Mouse (Mus musculus): Measurements from ENCODE around the gene Gfi1b. TPM values are rescaled to one million over a fixed set of nuclear protein-coding genes. Genes with fewer than 3 reads are reported as not detected.

The Gfi1b gene
- polyA plus RNA-seq, 1 experiment from 2014 or later: 0.94 TPM

GRCm38 (mm10) chr2:28620522-28620921, 1.3 kb downstream of the Gfi1b start:
- H3K27ac ChIP-seq (ENCODE audit: low read length): no peak overlapping the region
- H3K27me3 ChIP-seq (replicated peaks; ENCODE audit: insufficient read depth, low read length): 0 out of 2 replicates have a peak, but pooled peaks cover 5% of the 10 kb centered on the region
- H3K9me3 ChIP-seq (ENCODE audit: low read length): no peaks in the 10 kb centered on the region
- no peak for DNase-seq (ENCODE audit: low spot score)
- H3K4me2 ChIP-seq (replicated peaks; ENCODE audit: low read depth, low read length): no peak overlapping the region
- H3K4me1 ChIP-seq (ENCODE audit: insufficient read depth, low read depth, low read length): no peaks in the 10 kb centered on the region
- no peak for TF ChIP-seq EP300 (IDR thresholded peaks at IDR 0.05)
- TF ChIP-seq CTCF (IDR thresholded peaks at IDR 0.05): no peak
- no peak for ATAC-seq
- 54% methylated on average over 10 of the region's 10 CpGs for WGBS
- no peak overlapping the region for H3K4me3 ChIP-seq (ENCODE audit: low read depth, low read length)
- no peaks in the 10 kb centered on the region for H3K36me3 ChIP-seq (ENCODE audit: insufficient read depth, low read length)
- H3K9ac ChIP-seq (replicated peaks; ENCODE audit: low read depth): no peak overlapping the region

DNA sequence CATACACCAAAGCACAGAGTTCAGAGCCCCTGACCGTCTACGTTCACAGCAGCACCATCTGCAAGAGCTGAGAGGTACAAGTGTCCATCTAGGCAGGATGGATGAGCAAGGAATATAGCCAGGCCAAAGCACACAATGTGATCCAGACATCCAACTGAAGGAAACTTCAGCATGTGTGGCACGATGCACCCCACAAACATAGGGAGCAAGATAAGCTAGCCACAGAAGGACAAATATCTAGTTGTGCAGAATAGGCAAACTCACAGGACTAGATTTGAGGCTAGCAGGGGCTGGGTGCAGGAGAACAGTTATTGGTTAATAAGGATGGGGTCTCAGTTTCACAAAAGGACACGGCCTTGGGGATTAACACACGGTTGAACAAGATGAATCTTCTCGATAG, 2.4 kb downstream of the Gfi1b start:
- 0 out of 2 replicates have a peak, but pooled peaks cover 5% of the 10 kb centered on the region for H3K27me3 ChIP-seq (replicated peaks; ENCODE audit: insufficient read depth, low read length)
- no peak for TF ChIP-seq CTCF (IDR thresholded peaks at IDR 0.05)
- no peak for TF ChIP-seq EP300 (IDR thresholded peaks at IDR 0.05)
- DNase-seq (ENCODE audit: low spot score) (no peak), ATAC-seq (no peak)
- H3K9ac ChIP-seq (replicated peaks; ENCODE audit: low read depth): no peak overlapping the region
- 77% methylated on average over 6 of the region's 6 CpGs for WGBS
- H3K4me1 ChIP-seq (ENCODE audit: insufficient read depth, low read depth, low read length): no peaks in the 10 kb centered on the region
- H3K27ac ChIP-seq (ENCODE audit: low read length): no peak overlapping the region
- no peaks in the 10 kb centered on the region for H3K9me3 ChIP-seq (ENCODE audit: low read length)
- no peak overlapping the region for H3K4me3 ChIP-seq (ENCODE audit: low read depth, low read length)
- H3K4me2 ChIP-seq (replicated peaks; ENCODE audit: low read depth, low read length): no peak overlapping the region
- no peaks in the 10 kb centered on the region for H3K36me3 ChIP-seq (ENCODE audit: insufficient read depth, low read length)

- no peak overlapping the region for H3K4me2 ChIP-seq (replicated peaks; ENCODE audit: low read depth, low read length)
- no peaks in the 10 kb centered on the region for H3K36me3 ChIP-seq (ENCODE audit: insufficient read depth, low read length)
- WGBS: 75% methylated on average over 6 of the region's 6 CpGs
- H3K4me1 ChIP-seq (ENCODE audit: insufficient read depth, low read depth, low read length): no peaks in the 10 kb centered on the region
- DNase-seq (ENCODE audit: low spot score): no peak
- H3K4me3 ChIP-seq (ENCODE audit: low read depth, low read length): no peak overlapping the region
- no peak overlapping the region for H3K27ac ChIP-seq (ENCODE audit: low read length)
- TF ChIP-seq EP300 (IDR thresholded peaks at IDR 0.05) (no peak), CTCF (IDR thresholded peaks at IDR 0.05) (no peak)
- ATAC-seq: no peak
- H3K9me3 ChIP-seq (ENCODE audit: low read length): no peaks in the 10 kb centered on the region
- 0 out of 2 replicates have a peak, but pooled peaks cover 5% of the 10 kb centered on the region for H3K27me3 ChIP-seq (replicated peaks; ENCODE audit: insufficient read depth, low read length)
- H3K9ac ChIP-seq (replicated peaks; ENCODE audit: low read depth): no peak overlapping the region
These were observed 2.9 kb downstream of the Gfi1b start for GRCm38 (mm10) chr2:28618777-28619336.

DNA sequence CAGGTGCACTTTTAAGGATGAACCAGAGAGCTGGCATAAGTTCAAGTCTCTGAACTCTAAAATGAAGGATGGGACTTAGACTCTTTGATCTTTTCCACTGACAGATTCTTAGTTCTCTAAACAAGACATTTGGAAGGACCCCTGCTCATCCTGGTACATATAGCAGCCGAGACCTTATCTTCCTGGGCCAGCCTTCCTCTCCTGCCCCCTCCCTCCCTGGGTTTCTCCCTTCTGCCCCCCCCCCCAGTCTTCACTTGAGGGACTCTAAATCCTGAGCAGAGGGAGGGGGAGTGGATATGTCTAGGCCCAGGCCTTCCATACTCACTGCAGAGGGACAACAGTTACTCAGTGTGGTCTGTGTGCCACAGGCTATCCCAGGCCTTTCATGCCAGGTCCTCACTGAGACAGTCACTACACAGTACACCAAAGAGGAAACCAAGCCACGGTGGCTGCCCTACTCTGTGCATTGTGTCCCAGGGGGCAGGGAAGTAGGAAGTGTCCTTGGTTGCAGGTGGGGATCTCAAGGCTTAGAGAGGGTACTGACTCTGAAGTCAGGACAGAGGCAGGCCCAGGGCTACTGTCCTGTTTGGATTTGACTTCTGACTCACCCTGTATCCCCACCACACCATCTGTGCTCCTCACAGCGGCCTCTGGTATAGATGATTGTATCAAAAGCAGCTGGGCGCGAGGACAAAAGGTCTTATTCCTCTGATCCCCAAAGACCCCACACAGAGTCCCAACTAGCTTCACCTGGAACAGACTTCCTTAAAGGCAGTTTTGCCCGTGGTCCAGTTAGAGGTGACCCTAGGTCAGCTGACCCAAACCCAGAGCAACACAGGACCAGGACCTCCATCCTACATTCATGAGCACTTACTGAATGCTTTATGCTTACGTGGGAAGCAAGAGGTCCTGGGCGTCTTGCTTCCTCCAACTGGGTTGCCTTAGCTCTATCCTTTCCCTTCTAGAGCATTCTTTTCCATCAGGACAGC, 4.0 kb downstream of the Gfi1b start:
- no peak overlapping the region for H3K27ac ChIP-seq (ENCODE audit: low read length)
- no peak for TF ChIP-seq EP300 (IDR thresholded peaks at IDR 0.05)
- 0 out of 2 replicates have a peak, but pooled peaks cover 5% of the 10 kb centered on the region for H3K27me3 ChIP-seq (replicated peaks; ENCODE audit: insufficient read depth, low read length)
- no peak overlapping the region for H3K9ac ChIP-seq (replicated peaks; ENCODE audit: low read depth)
- DNase-seq (ENCODE audit: low spot score) (no peak), ATAC-seq (no peak)
- WGBS: 69% methylated on average over 8 of the region's 8 CpGs
- no peaks in the 10 kb centered on the region for H3K9me3 ChIP-seq (ENCODE audit: low read length)
- H3K36me3 ChIP-seq (ENCODE audit: insufficient read depth, low read length): no peaks in the 10 kb centered on the region
- no peak overlapping the region for H3K4me3 ChIP-seq (ENCODE audit: low read depth, low read length)
- H3K4me2 ChIP-seq (replicated peaks; ENCODE audit: low read depth, low read length): no peak overlapping the region
- no peaks in the 10 kb centered on the region for H3K4me1 ChIP-seq (ENCODE audit: insufficient read depth, low read depth, low read length)

GRCm38 (mm10) chr2:28616874-28617273, 4.9 kb downstream of the Gfi1b start:
- Histone ChIP-seq H3K36me3 (ENCODE audit: insufficient read depth, low read length) (no peaks in the 10 kb centered on the region), H3K9ac (replicated peaks; ENCODE audit: low read depth) (no peak overlapping the region), H3K4me3 (ENCODE audit: low read depth, low read length) (no peak overlapping the region), H3K27ac (ENCODE audit: low read length) (no peak overlapping the region), H3K4me2 (replicated peaks; ENCODE audit: low read depth, low read length) (no peak overlapping the region), H3K27me3 (replicated peaks; ENCODE audit: insufficient read depth, low read length) (0 out of 2 replicates have a peak, but pooled peaks cover 5% of the 10 kb centered on the region), H3K9me3 (ENCODE audit: low read length) (no peaks in the 10 kb centered on the region), H3K4me1 (ENCODE audit: insufficient read depth, low read depth, low read length) (no peaks in the 10 kb centered on the region)
- ATAC-seq (no peak), DNase-seq (ENCODE audit: low spot score) (no peak)
- 68% methylated on average over 9 of the region's 9 CpGs for WGBS
- TF ChIP-seq CTCF (IDR thresholded peaks at IDR 0.05) (no peak), EP300 (IDR thresholded peaks at IDR 0.05) (no peak)

DNA sequence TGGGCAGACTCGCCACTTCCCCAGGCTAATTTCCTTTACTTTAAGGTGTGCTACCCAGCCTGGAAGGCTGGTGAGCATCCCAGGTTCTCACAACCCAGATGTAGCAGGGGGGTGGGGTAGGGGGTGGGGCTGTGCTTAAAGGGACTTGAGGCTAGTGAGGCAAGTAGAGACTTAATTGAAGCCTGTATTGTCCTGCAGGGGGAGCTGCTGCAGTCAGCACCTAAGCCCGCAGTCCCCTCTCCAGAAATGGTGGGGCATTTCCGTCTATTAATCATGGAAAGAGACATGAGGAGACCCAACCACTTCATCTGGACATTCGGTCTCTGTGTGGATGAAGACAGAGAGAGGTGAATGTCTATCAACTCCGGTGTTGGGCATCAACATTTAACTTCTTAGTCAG, 5.4 kb downstream of the Gfi1b start:
- WGBS: 37% methylated on average over 5 of the region's 5 CpGs
- Histone ChIP-seq H3K9ac (replicated peaks; ENCODE audit: low read depth) (no peak overlapping the region), H3K27ac (ENCODE audit: low read length) (no peak overlapping the region), H3K27me3 (replicated peaks; ENCODE audit: insufficient read depth, low read length) (0 out of 2 replicates have a peak, but pooled peaks cover 5% of the 10 kb centered on the region), H3K36me3 (ENCODE audit: insufficient read depth, low read length) (no peaks in the 10 kb centered on the region), H3K4me2 (replicated peaks; ENCODE audit: low read depth, low read length) (no peak overlapping the region), H3K4me1 (ENCODE audit: insufficient read depth, low read depth, low read length) (no peaks in the 10 kb centered on the region), H3K4me3 (ENCODE audit: low read depth, low read length) (no peak overlapping the region), H3K9me3 (ENCODE audit: low read length) (no peaks in the 10 kb centered on the region)
- TF ChIP-seq EP300 (IDR thresholded peaks at IDR 0.05): no peak
- TF ChIP-seq CTCF (IDR thresholded peaks at IDR 0.05): peak; percentile 49
- ATAC-seq (no peak), DNase-seq (ENCODE audit: low spot score) (peak; percentile 36)

Measured in lung, postnatal 0 days (tissue).